Mouse (Mus musculus) yolk sac, embryonic 10.5 days (tissue): ENCODE results near the gene Wdr37.

ENCODE experiments used
- DNase-seq: peaks from one replicate; pipeline ENCODE4 v3.0.0-alpha.2; 2017; ENCODE audit warnings: low spot score

Wdr37 gene

GRCm38 (mm10) chr13:8839937-8840336 is 31.8 kb downstream of the Wdr37 start:
- DNase-seq, result no peak

- DNase-seq, result no peak
Observed at GRCm38 (mm10) chr13:8839111-8839510, 32.6 kb downstream of the Wdr37 start.

GRCm38 (mm10) chr13:8838394-8838793 is 33.3 kb downstream of the Wdr37 start:
- no peak for DNase-seq

GRCm38 (mm10) chr13:8834573-8834972 is 37.1 kb downstream of the Wdr37 start:
- DNase-seq, result no peak

- no peak for DNase-seq
Observed at GRCm38 (mm10) chr13:8831546-8832251, 40.0 kb downstream of the Wdr37 start.

- no peak for DNase-seq
Observed at GRCm38 (mm10) chr13:8830696-8831095, 41.0 kb downstream of the Wdr37 start.

GRCm38 (mm10) chr13:8829784-8830183 is 41.9 kb downstream of the Wdr37 start:
- DNase-seq, result no peak

- DNase-seq, result no peak
Observed at GRCm38 (mm10) chr13:8828946-8829345, 42.8 kb downstream of the Wdr37 start.

- no peak for DNase-seq
Observed at GRCm38 (mm10) chr13:8823546-8823945, 48.2 kb downstream of the Wdr37 start.

GRCm38 (mm10) chr13:8823120-8823519 is 48.6 kb downstream of the Wdr37 start:
- no peak for DNase-seq

GRCm38 (mm10) chr13:8822201-8822600 is 49.5 kb downstream of the Wdr37 start:
- DNase-seq, result no peak

- DNase-seq, result no peak
Observed at GRCm38 (mm10) chr13:8805931-8806330, 65.8 kb downstream of the Wdr37 start.

- no peak for DNase-seq
Observed at GRCm38 (mm10) chr13:8800576-8800975, 71.1 kb downstream of the Wdr37 start.

- DNase-seq, result no peak
Observed at GRCm38 (mm10) chr13:8793217-8793616, 78.5 kb downstream of the Wdr37 start.

- DNase-seq, result no peak
Observed at GRCm38 (mm10) chr13:8785185-8785584, 86.5 kb downstream of the Wdr37 start.

GRCm38 (mm10) chr13:8784308-8785061 is 87.2 kb downstream of the Wdr37 start:
- DNase-seq, result no peak

GRCm38 (mm10) chr13:8783686-8784307 is 87.9 kb downstream of the Wdr37 start:
- no peak for DNase-seq

GRCm38 (mm10) chr13:8782636-8783035 is 89.1 kb downstream of the Wdr37 start:
- no peak for DNase-seq

- no peak for DNase-seq
Observed at GRCm38 (mm10) chr13:8780441-8780840, 91.3 kb downstream of the Wdr37 start.

GRCm38 (mm10) chr13:8770616-8771015 is 101.1 kb downstream of the Wdr37 start:
- DNase-seq, result no peak

GRCm38 (mm10) chr13:8769654-8770227 is 102.0 kb downstream of the Wdr37 start:
- DNase-seq, result no peak

GRCm38 (mm10) chr13:8760940-8761339 is 110.8 kb downstream of the Wdr37 start:
- no peak for DNase-seq
